Mouse (Mus musculus): Measurements from ENCODE around the gene Fgfr4.

DNA sequence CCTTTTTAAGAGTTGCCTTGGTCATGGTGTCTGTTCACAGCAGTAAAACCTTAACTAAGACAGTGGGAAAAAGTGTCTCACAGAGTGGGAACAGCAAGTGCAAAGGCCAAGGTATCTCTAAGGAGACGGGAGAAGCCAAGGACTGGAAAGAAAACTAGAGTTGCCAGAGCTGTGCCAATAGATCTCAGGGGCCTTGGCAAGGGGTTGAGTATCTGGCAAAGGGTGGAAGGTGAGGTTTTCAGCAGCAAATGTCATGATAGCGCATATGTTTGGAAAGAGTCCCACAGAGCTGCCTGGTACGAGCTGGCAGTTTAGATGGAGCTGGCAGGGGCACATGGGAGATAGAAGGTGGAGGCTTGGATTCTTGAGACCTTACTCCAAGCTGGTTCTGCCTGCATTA is 27.2 kb downstream of the Fgfr4 start:
- TF ChIP-seq CTCF (IDR thresholded peaks at IDR 0.05 in 2 of 3, conservative IDR thresholded peaks at IDR 0.05 in 1 of 3; ENCODE audit: control insufficient read depth in 1 of 3, insufficient read depth in 1 of 3, low read depth in 2 of 3, low read length in 3 of 3, poor library complexity in 1 of 3, severe bottlenecking in 1 of 3) = no peak
- no peak for TF ChIP-seq JUND (IDR thresholded peaks at IDR 0.05; ENCODE audit: low read depth, low read length)
- no peak for TF ChIP-seq NRF1 (IDR thresholded peaks at IDR 0.05; ENCODE audit: insufficient read depth, low read depth, low read length, poor library complexity, severe bottlenecking)
- TF ChIP-seq POLR2A (IDR thresholded peaks at IDR 0.05; ENCODE audit: control insufficient read depth in 1 of 2, insufficient read depth in 1 of 2, low read depth in 1 of 2, low read length in 2 of 2, poor library complexity in 1 of 2) = no peak
- TF ChIP-seq KAT2A (conservative IDR thresholded peaks at IDR 0.05; ENCODE audit: low read depth, low read length) = no peak
- TF ChIP-seq EP300 (IDR thresholded peaks at IDR 0.05; ENCODE audit: low read depth in 1 of 2, low read length in 2 of 2) = no peak
- no peak for TF ChIP-seq MEF2A (IDR thresholded peaks at IDR 0.05; ENCODE audit: extremely low read depth, insufficient replicate concordance, low read depth, low read length, poor library complexity, severe bottlenecking)
- TF ChIP-seq MYC (IDR thresholded peaks at IDR 0.05; ENCODE audit: low read depth, low read length) = no peak
- TF ChIP-seq ETS1 (IDR thresholded peaks at IDR 0.05; ENCODE audit: low read depth, low read length) = no peak
- TF ChIP-seq GATA1 (IDR thresholded peaks at IDR 0.05; ENCODE audit: low read depth, low read length) = no peak
- no peak for TF ChIP-seq MAX (IDR thresholded peaks at IDR 0.05; ENCODE audit: low read length)
- TF ChIP-seq UBTF (IDR thresholded peaks at IDR 0.05; ENCODE audit: borderline replicate concordance, insufficient read depth, low read depth, low read length) = no peak
